Comparison of ENCODE assay signal across 8 mouse cellular contexts in the genomic region with DNA sequence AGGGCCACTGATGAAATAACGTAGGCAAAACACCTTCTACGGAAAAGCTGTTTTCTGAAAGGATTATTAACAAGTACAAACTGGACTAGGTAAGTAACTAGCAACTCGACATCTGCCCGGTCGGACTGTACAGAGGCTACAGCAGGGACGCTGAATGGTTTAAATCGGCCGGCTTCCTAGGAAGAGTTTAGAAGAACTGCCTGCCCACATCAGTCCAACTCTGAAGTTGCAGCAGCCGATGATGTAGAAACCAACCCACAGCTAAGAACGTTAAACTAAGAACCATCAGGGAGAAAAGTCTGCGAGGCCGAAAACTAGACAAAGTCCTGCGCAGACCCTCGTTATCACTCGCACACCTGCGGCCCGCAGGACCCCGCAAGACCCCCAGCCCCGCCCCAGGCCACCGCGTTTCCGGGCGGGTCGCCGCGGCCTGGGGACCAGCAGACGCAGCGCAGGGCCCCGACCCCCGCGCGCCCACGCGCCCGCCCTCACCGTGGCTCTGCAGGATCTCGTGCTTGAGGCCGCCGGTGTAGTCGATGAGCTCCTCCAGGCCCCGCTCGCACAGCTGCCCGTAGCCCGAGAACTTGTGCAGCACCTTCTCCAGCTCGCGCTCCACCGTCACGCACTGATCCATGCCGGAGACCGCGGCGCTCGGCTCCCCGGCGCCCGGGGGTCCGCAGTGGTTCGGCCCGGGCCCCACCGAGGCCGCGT. TPM values are rescaled to one million over a fixed set of nuclear protein-coding genes. Genes with fewer than 3 reads are reported as not detected.
DNase-seq lines count a peak whose midpoint lies in the region; ATAC-seq and TF ChIP-seq lines count a peak whose summit lies in the region.

No protein-coding gene starts in this region.

- H3K9ac ChIP-seq in embryonic facial prominence, embryonic 11.5 days (replicated peaks; ENCODE audit: low read length), result peak overlapping the region; percentile 95
- peak overlapping the region; percentile 94 for H3K9ac ChIP-seq in heart, embryonic 11.5 days (ENCODE audit: low read depth, low read length)
- H3K9ac ChIP-seq in liver, embryonic 16.5 days (ENCODE audit: low read depth, low read length), result peak overlapping the region; percentile 98

- H3K27me3 ChIP-seq in embryonic facial prominence, embryonic 11.5 days (ENCODE audit: control insufficient read depth, insufficient read depth, low read length), result no peaks in the 10 kb centered on the region
- H3K27me3 ChIP-seq in heart, embryonic 11.5 days (ENCODE audit: control insufficient read depth, insufficient read depth, low read length), result no peaks in the 10 kb centered on the region
- H3K27me3 ChIP-seq in liver, embryonic 16.5 days (ENCODE audit: control insufficient read depth, insufficient read depth, low read depth, low read length), result no peaks in the 10 kb centered on the region

- DNase-seq in 3T3-L1 (ENCODE audit: low read depth, low spot score), result peak; percentile 55
- peak; percentile 57 for DNase-seq in adipocyte (ENCODE audit: low spot score)
- peak; percentile 58 for DNase-seq in embryonic facial prominence, embryonic 11.5 days (ENCODE audit: low spot score)
- peak; percentile 50 to 78 for DNase-seq in kidney, postnatal 25 days
- peak; percentile 81 for DNase-seq in thymus, postnatal 4 days

- peak overlapping the region; percentile 96 for H3K4me3 ChIP-seq in embryonic facial prominence, embryonic 11.5 days (ENCODE audit: low read depth, low read length)
- H3K4me3 ChIP-seq in heart, embryonic 11.5 days (ENCODE audit: low read depth, low read length), result peak overlapping the region; percentile 99
- peak overlapping the region; percentile 97 for H3K4me3 ChIP-seq in liver, embryonic 16.5 days (ENCODE audit: low read depth, low read length)
- H3K4me3 ChIP-seq in olfactory bulb, adult 2 months (ENCODE audit: insufficient read depth, low read depth, low read length), result peak overlapping the region; percentile 96

- H3K36me3 ChIP-seq in embryonic facial prominence, embryonic 11.5 days (replicated peaks; ENCODE audit: control insufficient read depth, insufficient read depth, low read depth, low read length), result no peaks in the 10 kb centered on the region
- no peaks in the 10 kb centered on the region for H3K36me3 ChIP-seq in heart, embryonic 11.5 days (ENCODE audit: control insufficient read depth, insufficient read depth, low read length)
- H3K36me3 ChIP-seq in liver, embryonic 16.5 days (ENCODE audit: control insufficient read depth, insufficient read depth), result no peaks in the 10 kb centered on the region

- TF ChIP-seq POLR2A in olfactory bulb, adult 2 months (IDR thresholded peaks at IDR 0.05; ENCODE audit: insufficient read depth, low read depth, low read length), result no peak

- peak overlapping the region; percentile 37 for H3K4me2 ChIP-seq in embryonic facial prominence, embryonic 11.5 days (ENCODE audit: low read depth, low read length)
- peak overlapping the region; percentile 59 for H3K4me2 ChIP-seq in heart, embryonic 11.5 days
- peak overlapping the region; percentile 66 for H3K4me2 ChIP-seq in liver, embryonic 16.5 days (ENCODE audit: low read depth, low read length)

- no peak for TF ChIP-seq CTCF in olfactory bulb, adult 2 months (IDR thresholded peaks at IDR 0.05; ENCODE audit: insufficient read depth, low read depth, low read length)

- peaks cover 2% of the 10 kb centered on the region; the same call in 1 of the 2 replicates for H3K4me1 ChIP-seq in embryonic facial prominence, embryonic 11.5 days (ENCODE audit: control insufficient read depth, insufficient read depth, low read length)
- H3K4me1 ChIP-seq in heart, embryonic 11.5 days (ENCODE audit: control insufficient read depth, insufficient read depth, low read length), result peaks cover 25% of the 10 kb centered on the region
- peaks cover 25% of the 10 kb centered on the region for H3K4me1 ChIP-seq in liver, embryonic 16.5 days (ENCODE audit: control insufficient read depth, low read depth, low read length)
- H3K4me1 ChIP-seq in olfactory bulb, adult 2 months (ENCODE audit: control insufficient read depth, insufficient read depth, low read length), result peaks cover 7% of the 10 kb centered on the region; the same call in 1 of the 2 replicates

- WGBS in embryonic facial prominence, embryonic 11.5 days, result under 1% methylated on average over 59 of the region's 62 CpGs
- WGBS in heart, embryonic 11.5 days (ENCODE audit: insufficient replicate concordance), result under 1% methylated on average over 62 of the region's 62 CpGs
- WGBS in liver, embryonic 16.5 days (ENCODE audit: insufficient replicate concordance), result 1% methylated on average over 62 of the region's 62 CpGs
- under 1% methylated on average over 62 of the region's 62 CpGs for WGBS in olfactory bulb, adult 2 months

- peak overlapping the region; percentile 91 for H3K27ac ChIP-seq in embryonic facial prominence, embryonic 11.5 days (replicated peaks; ENCODE audit: low read depth, low read length)
- H3K27ac ChIP-seq in heart, embryonic 11.5 days (ENCODE audit: low read depth, low read length), result peak overlapping the region; percentile 96
- H3K27ac ChIP-seq in liver, embryonic 16.5 days (ENCODE audit: low read length), result peak overlapping the region; percentile 95
- H3K27ac ChIP-seq in olfactory bulb, adult 2 months (ENCODE audit: insufficient read depth, low read depth, low read length), result peak overlapping the region; percentile 74

- ATAC-seq in embryonic facial prominence, embryonic 11.5 days (replicated peaks; ENCODE audit: insufficient number of reproducible peaks, low FRiP score, low TSS enrichment, low read depth), result peak; percentile 32
- ATAC-seq in heart, embryonic 11.5 days (replicated peaks; ENCODE audit: insufficient number of reproducible peaks, low FRiP score, low TSS enrichment), result peak; percentile 10
- no peak; the same call in 1 of the 2 replicates for ATAC-seq in liver, embryonic 16.5 days (ENCODE audit: low read depth)

- H3K9me3 ChIP-seq in embryonic facial prominence, embryonic 11.5 days (replicated peaks; ENCODE audit: control insufficient read depth, low read length), result no peaks in the 10 kb centered on the region
- no peaks in the 10 kb centered on the region for H3K9me3 ChIP-seq in heart, embryonic 11.5 days (replicated peaks; ENCODE audit: control insufficient read depth, low read length)
- no peaks in the 10 kb centered on the region for H3K9me3 ChIP-seq in liver, embryonic 16.5 days (replicated peaks; ENCODE audit: control insufficient read depth, low read length)

RNA-seq across cellular contexts. Expression of a gene that starts 0.8 kb away (rescaled TPM):
- 9.8 and 11.2 TPM in 2 replicates for polyA plus RNA-seq in embryonic facial prominence, embryonic 11.5 days (2014; fragmentation: Nextera tagmentation; extraction: Ambion mirVana)
- polyA plus RNA-seq in heart, embryonic 11.5 days (2014; fragmentation: Nextera tagmentation; extraction: Ambion mirVana), result 6.2 and 10.0 TPM in 2 replicates
- 5.2 and 5.9 TPM in 2 replicates for polyA plus RNA-seq in liver, embryonic 16.5 days (2015; fragmentation: Nextera tagmentation; extraction: Ambion mirVana)
- 296 and 688 TPM in 2 replicates for polyA plus RNA-seq in olfactory bulb, adult 2 months (2012; ENCODE audit: insufficient read depth, insufficient read length, low replicate concordance, missing spikeins)

RNA-seq across cellular contexts. Expression of a gene that starts 54.0 kb away (rescaled TPM):
- 17.3 and 19.1 TPM in 2 replicates for polyA plus RNA-seq in embryonic facial prominence, embryonic 11.5 days (2014; fragmentation: Nextera tagmentation; extraction: Ambion mirVana)
- 13.5 and 14.3 TPM in 2 replicates for polyA plus RNA-seq in heart, embryonic 11.5 days (2014; fragmentation: Nextera tagmentation; extraction: Ambion mirVana)
- polyA plus RNA-seq in liver, embryonic 16.5 days (2015; fragmentation: Nextera tagmentation; extraction: Ambion mirVana), result 3.8 and 6.5 TPM in 2 replicates
- polyA plus RNA-seq in olfactory bulb, adult 2 months (2012; ENCODE audit: insufficient read depth, insufficient read length, low replicate concordance, missing spikeins), result not detected in 2 replicates

Comparison
In these comparisons a context has a peak if more than half of its experiments do, and no peak if none do; other contexts are left out.
1. RNA of a gene that starts 0.8 kb away (polyA plus RNA-seq): 296 to 688 TPM in olfactory bulb, adult 2 months; 9.8 to 11.2 TPM in embryonic facial prominence, embryonic 11.5 days, 6.2 to 10.0 TPM in heart, embryonic 11.5 days and 5.2 to 5.9 TPM in liver, embryonic 16.5 days; every median in the first group is over 10 times any median in the second.
2. Peak in every context shown above with its lines, with median percentiles within 50 percentile points of each other: DNase-seq, H3K27ac ChIP-seq, H3K4me2 ChIP-seq, H3K4me3 ChIP-seq and H3K9ac ChIP-seq.